Mouse (Mus musculus): ENCODE measurements around the gene Olfr855. TPM values are rescaled to one million over a fixed set of nuclear protein-coding genes. Genes with fewer than 3 reads are reported as not detected.

Olfr855 gene
- total RNA-seq (2012; rRNA removed) = not detected in 2 replicates

DNA sequence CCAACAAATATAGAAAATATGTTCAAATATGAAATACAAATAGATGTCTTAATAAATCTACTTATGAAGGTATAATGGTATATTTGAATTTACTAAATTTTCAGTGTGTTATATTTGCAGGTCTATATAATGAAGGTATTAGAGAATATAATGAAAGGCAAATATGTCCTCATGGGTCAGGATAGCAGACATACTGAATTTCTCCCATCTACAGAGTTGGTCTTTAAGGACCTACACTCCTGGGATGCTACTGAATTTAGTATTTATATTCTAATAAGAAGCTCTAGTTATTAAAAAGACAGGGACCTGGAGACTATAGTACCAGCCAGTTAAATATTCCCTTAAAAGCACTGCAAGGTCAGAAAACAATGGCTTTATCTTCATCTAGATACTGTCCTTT is at the start of gene Olfr855:
Gene Olfr855, plus strand, starts transcription at position 301 of the 400 bp plus-strand sequence.
- no peak for DNase-seq (ENCODE audit: low read depth, low spot score)
- H3K9ac ChIP-seq (ENCODE audit: insufficient read depth, low read depth, low read length, poor library complexity, severe bottlenecking) = no peak within 1 kb of the TSS
- H3K4me3 ChIP-seq (ENCODE audit: insufficient read depth in 1 of 2, low read depth in 1 of 2, low read length in 2 of 2, poor library complexity in 1 of 2, severe bottlenecking in 1 of 2) = no peak within 1 kb of the TSS
- no peak within 1 kb of the TSS for H3K27ac ChIP-seq (ENCODE audit: insufficient read depth, low read depth, low read length, poor library complexity, severe bottlenecking)
- in situ Hi-C loops (cut with MboI; ENCODE audit: low sequenced_read_pairs in 2 of 2, unreplicated experiment in 2 of 2) = no loop called here
- no peaks in the 10 kb centered on the region for H3K4me1 ChIP-seq (ENCODE audit: control insufficient read depth in 2 of 2, insufficient read depth in 2 of 2, low read length in 2 of 2, poor library complexity in 1 of 2)
- H3K9me3 ChIP-seq (ENCODE audit: control insufficient read depth, insufficient read depth, low read depth, low read length) = no peaks in the 10 kb centered on the region
- TF ChIP-seq MAFK (IDR thresholded peaks at IDR 0.05; ENCODE audit: insufficient read depth, low read depth, low read length) (no peak), ZC3H11A (IDR thresholded peaks at IDR 0.05; ENCODE audit: borderline replicate concordance, low read depth, low read length) (no peak), CHD2 (IDR thresholded peaks at IDR 0.05; ENCODE audit: low read depth, low read length) (no peak), HCFC1 (IDR thresholded peaks at IDR 0.05; ENCODE audit: borderline replicate concordance, insufficient read depth, low read length) (no peak), ZNF384 (IDR thresholded peaks at IDR 0.05; ENCODE audit: low read depth, low read length) (no peak)
- H3K36me3 ChIP-seq (ENCODE audit: control insufficient read depth, insufficient read depth, low read length, poor library complexity, severe bottlenecking) = no peaks in the 10 kb centered on the region

DNA sequence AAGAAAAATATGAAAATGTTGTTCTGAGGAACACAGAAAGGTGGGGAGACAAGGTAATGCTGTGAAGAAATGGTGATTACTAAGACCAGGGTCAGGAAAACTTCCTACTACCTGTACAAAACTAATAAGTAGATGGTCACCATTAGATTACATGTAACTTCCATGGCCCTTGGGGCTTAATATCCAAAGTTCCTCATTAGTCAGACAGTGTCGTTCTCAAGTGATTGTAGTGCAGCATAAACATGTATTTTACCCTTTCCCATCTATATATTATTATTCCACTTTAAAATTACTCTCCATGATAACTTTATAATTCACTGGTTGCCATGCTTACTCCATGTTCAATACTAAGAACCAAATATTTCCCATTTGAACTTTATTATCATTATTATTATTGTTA is 41.4 kb upstream of the Olfr855 start, which contains the start of gene Olfr853:
Gene Olfr853, minus strand, starts transcription at position 101 of the 400 bp plus-strand sequence.
- Histone ChIP-seq H3K4me1 (ENCODE audit: control insufficient read depth in 2 of 2, insufficient read depth in 2 of 2, low read length in 2 of 2, poor library complexity in 1 of 2) (no peaks in the 10 kb centered on the region), H3K9ac (ENCODE audit: insufficient read depth, low read depth, low read length, poor library complexity, severe bottlenecking) (no peak within 1 kb of the TSS), H3K36me3 (ENCODE audit: control insufficient read depth, insufficient read depth, low read length, poor library complexity, severe bottlenecking) (no peaks in the 10 kb centered on the region), H3K4me3 (ENCODE audit: insufficient read depth in 1 of 2, low read depth in 1 of 2, low read length in 2 of 2, poor library complexity in 1 of 2, severe bottlenecking in 1 of 2) (no peak within 1 kb of the TSS), H3K27ac (ENCODE audit: insufficient read depth, low read depth, low read length, poor library complexity, severe bottlenecking) (no peak within 1 kb of the TSS), H3K9me3 (ENCODE audit: control insufficient read depth, insufficient read depth, low read depth, low read length) (no peaks in the 10 kb centered on the region)
- no peak for DNase-seq (ENCODE audit: low read depth, low spot score)
- TF ChIP-seq CHD2 (IDR thresholded peaks at IDR 0.05; ENCODE audit: low read depth, low read length) (no peak), ZNF384 (IDR thresholded peaks at IDR 0.05; ENCODE audit: low read depth, low read length) (no peak), ZC3H11A (IDR thresholded peaks at IDR 0.05; ENCODE audit: borderline replicate concordance, low read depth, low read length) (no peak), HCFC1 (IDR thresholded peaks at IDR 0.05; ENCODE audit: borderline replicate concordance, insufficient read depth, low read length) (no peak), MAFK (IDR thresholded peaks at IDR 0.05; ENCODE audit: insufficient read depth, low read depth, low read length) (no peak)
- in situ Hi-C loops (cut with MboI; ENCODE audit: low sequenced_read_pairs in 2 of 2, unreplicated experiment in 2 of 2) = no loop called here

DNA sequence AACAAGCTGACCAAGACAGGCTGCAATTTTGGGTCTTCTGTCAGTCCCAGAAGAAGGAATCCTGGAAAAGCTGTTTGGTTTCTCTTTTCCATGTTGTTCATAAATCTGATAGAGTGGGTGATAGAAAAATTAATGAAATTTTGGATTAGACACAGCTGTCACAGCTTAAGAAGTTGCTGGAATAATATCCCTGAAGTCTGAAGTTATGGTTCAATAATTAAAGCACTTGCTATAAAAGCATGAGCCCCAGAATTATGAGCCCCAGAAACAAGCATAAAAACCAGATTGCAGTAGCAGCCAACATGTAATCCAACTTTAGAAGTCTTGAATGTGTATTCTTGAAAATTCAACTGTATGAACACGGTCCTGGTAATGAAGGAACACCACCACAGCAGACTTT is 15.1 kb upstream of the Olfr855 start, which contains the start of gene Olfr854:
Gene Olfr854, minus strand, starts transcription at position 101 of the 400 bp plus-strand sequence.
- in situ Hi-C loops (cut with MboI; ENCODE audit: low sequenced_read_pairs in 2 of 2, unreplicated experiment in 2 of 2) = no loop called here
- TF ChIP-seq ZNF384 (IDR thresholded peaks at IDR 0.05; ENCODE audit: low read depth, low read length) (no peak), MAFK (IDR thresholded peaks at IDR 0.05; ENCODE audit: insufficient read depth, low read depth, low read length) (no peak), ZC3H11A (IDR thresholded peaks at IDR 0.05; ENCODE audit: borderline replicate concordance, low read depth, low read length) (no peak), HCFC1 (IDR thresholded peaks at IDR 0.05; ENCODE audit: borderline replicate concordance, insufficient read depth, low read length) (no peak), CHD2 (IDR thresholded peaks at IDR 0.05; ENCODE audit: low read depth, low read length) (no peak)
- Histone ChIP-seq H3K27ac (ENCODE audit: insufficient read depth, low read depth, low read length, poor library complexity, severe bottlenecking) (no peak within 1 kb of the TSS), H3K36me3 (ENCODE audit: control insufficient read depth, insufficient read depth, low read length, poor library complexity, severe bottlenecking) (no peaks in the 10 kb centered on the region), H3K9me3 (ENCODE audit: control insufficient read depth, insufficient read depth, low read depth, low read length) (no peaks in the 10 kb centered on the region), H3K4me1 (ENCODE audit: control insufficient read depth in 2 of 2, insufficient read depth in 2 of 2, low read length in 2 of 2, poor library complexity in 1 of 2) (no peaks in the 10 kb centered on the region), H3K4me3 (ENCODE audit: insufficient read depth in 1 of 2, low read depth in 1 of 2, low read length in 2 of 2, poor library complexity in 1 of 2, severe bottlenecking in 1 of 2) (no peak within 1 kb of the TSS), H3K9ac (ENCODE audit: insufficient read depth, low read depth, low read length, poor library complexity, severe bottlenecking) (no peak within 1 kb of the TSS)
- DNase-seq (ENCODE audit: low read depth, low spot score) = no peak

DNA sequence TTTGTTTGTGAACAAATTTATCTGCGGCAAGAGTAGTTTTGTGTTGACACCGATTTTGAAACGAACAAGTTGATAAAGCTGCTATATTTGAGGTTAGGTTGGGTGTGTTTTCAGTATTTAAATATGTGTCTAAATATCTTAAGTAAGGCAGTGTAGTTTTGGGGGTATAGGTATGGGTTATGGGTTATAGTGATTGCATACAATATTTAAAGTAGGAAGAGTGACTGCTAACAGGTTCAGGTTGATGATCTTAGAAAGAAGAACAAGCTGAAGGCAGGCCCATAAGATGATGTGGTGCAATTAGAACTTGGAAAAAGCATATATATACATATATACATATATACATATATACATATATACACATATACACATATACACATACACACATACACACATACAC is 38.9 kb downstream of the Olfr855 start:
- Histone ChIP-seq H3K36me3 (ENCODE audit: control insufficient read depth, insufficient read depth, low read length, poor library complexity, severe bottlenecking) (peaks cover under 1% of the 10 kb centered on the region), H3K27ac (ENCODE audit: insufficient read depth, low read depth, low read length, poor library complexity, severe bottlenecking) (no peak overlapping the region), H3K9ac (ENCODE audit: insufficient read depth, low read depth, low read length, poor library complexity, severe bottlenecking) (no peak overlapping the region), H3K4me1 (ENCODE audit: control insufficient read depth in 2 of 2, insufficient read depth in 2 of 2, low read length in 2 of 2, poor library complexity in 1 of 2) (peaks cover 0 to 4% of the 10 kb centered on the region in 2 experiments; a peak in 1 of 4 replicates), H3K4me3 (ENCODE audit: insufficient read depth in 1 of 2, low read depth in 1 of 2, low read length in 2 of 2, poor library complexity in 1 of 2, severe bottlenecking in 1 of 2) (no peak overlapping the region), H3K9me3 (ENCODE audit: control insufficient read depth, insufficient read depth, low read depth, low read length) (no peaks in the 10 kb centered on the region)
- no peak for TF ChIP-seq ZC3H11A (IDR thresholded peaks at IDR 0.05; ENCODE audit: borderline replicate concordance, low read depth, low read length)
- no peak for TF ChIP-seq ZNF384 (IDR thresholded peaks at IDR 0.05; ENCODE audit: low read depth, low read length)
- no peak for TF ChIP-seq HCFC1 (IDR thresholded peaks at IDR 0.05; ENCODE audit: borderline replicate concordance, insufficient read depth, low read length)
- no peak for TF ChIP-seq CHD2 (IDR thresholded peaks at IDR 0.05; ENCODE audit: low read depth, low read length)
- no peak for TF ChIP-seq MAFK (IDR thresholded peaks at IDR 0.05; ENCODE audit: insufficient read depth, low read depth, low read length)
- no peak for DNase-seq (ENCODE audit: low read depth, low spot score)
- in situ Hi-C loops (cut with MboI; ENCODE audit: low sequenced_read_pairs in 2 of 2, unreplicated experiment in 2 of 2) = no loop called here
